Mouse (Mus musculus) neural tube, embryonic 15.5 days (tissue): ENCODE results near the gene Tnn. TPM values are rescaled to one million over a fixed set of nuclear protein-coding genes. Genes with fewer than 3 reads are reported as not detected.

Source experiments
- ATAC-seq: fragments of 200-750 bp; cut with Nextera tagmentation; 2 replicates; pipeline ENCODE4 v1.8.0; 2017; ENCODE audit warnings: mild to moderate bottlenecking, moderate TSS enrichment, moderate library complexity; ENCODE audit not compliant: low FRiP score
- H3K27ac ChIP-seq: fragments of 300-500 bp; sonication (generic); replicated peaks from 2 replicates; pipeline ENCODE4 v1.5.1; 2015; ENCODE audit warnings: mild to moderate bottlenecking, inconsistent platforms
- H3K27me3 ChIP-seq: fragments of 300-500 bp; sonication (generic); replicated peaks from 2 replicates; pipeline ENCODE4 v1.6.1; 2015; ENCODE audit warnings: inconsistent platforms
- H3K36me3 ChIP-seq: fragments of 300-500 bp; sonication (generic); 2 replicates; pipeline ENCODE4 v1.6.1; 2015; ENCODE audit warnings: inconsistent platforms
- H3K4me1 ChIP-seq: fragments of 300-500 bp; sonication (generic); 2 replicates; pipeline ENCODE4 v1.6.1; 2015; ENCODE audit warnings: inconsistent platforms
- H3K4me2 ChIP-seq: fragments of 300-500 bp; sonication (generic); 2 replicates; pipeline ENCODE4 v1.6.1; 2015; ENCODE audit warnings: inconsistent platforms, mild to moderate bottlenecking, moderate library complexity
- H3K4me3 ChIP-seq: fragments of 300-500 bp; sonication (generic); replicated peaks from 2 replicates; pipeline ENCODE4 v1.5.1; 2015; ENCODE audit warnings: mild to moderate bottlenecking, inconsistent platforms
- H3K9ac ChIP-seq: fragments of 300-500 bp; sonication (generic); replicated peaks from 2 replicates; pipeline ENCODE4 v1.6.1; 2015; ENCODE audit warnings: mild to moderate bottlenecking, inconsistent platforms
- H3K9me3 ChIP-seq: fragments of 300-500 bp; sonication (generic); replicated peaks from 2 replicates; pipeline ENCODE4 v1.6.1; 2016; ENCODE audit warnings: inconsistent platforms
- WGBS: fragments of 180-500 bp; shearing (Covaris S2); methylation state at CpG from one replicate; pipeline ENCODE4 v1.1.7; 2015; ENCODE audit warnings: mixed read lengths; 5-methylcytosine and 5-hydroxymethylcytosine counted together
- polyA plus RNA-seq: library from polyadenylated mRNA; unstranded; fragments of >200 nt; fragmentation: Nextera tagmentation; extraction: Ambion mirVana; gene quantifications from 2 replicates; pipeline ENCODE4 v1.2.1, GENCODE M21; 2015

Tnn gene
- polyA plus RNA-seq, 1 experiment from 2014 or later = 0.20 TPM

GRCm38 (mm10) chr1:160039951-160040645 is 113.3 kb downstream of the Tnn start:
- no peaks in the 10 kb centered on the region for H3K36me3 ChIP-seq
- WGBS = 68% methylated on average over 7 of the region's 7 CpGs
- peaks cover 8% of the 10 kb centered on the region; the same call in 1 of the 2 replicates for H3K4me1 ChIP-seq
- no peak overlapping the region for H3K27ac ChIP-seq
- H3K9ac ChIP-seq = no peak overlapping the region
- H3K4me3 ChIP-seq = no peak overlapping the region
- H3K4me2 ChIP-seq = no peak overlapping the region
- no peaks in the 10 kb centered on the region for H3K9me3 ChIP-seq
- 0 out of 2 replicates have a peak, but pooled peaks cover 7% of the 10 kb centered on the region for H3K27me3 ChIP-seq
- no peak for ATAC-seq

- H3K4me3 ChIP-seq = no peak overlapping the region
- H3K36me3 ChIP-seq = no peaks in the 10 kb centered on the region
- 84% methylated on average over 5 of the region's 5 CpGs for WGBS
- H3K4me2 ChIP-seq = no peak overlapping the region
- no peak overlapping the region for H3K27ac ChIP-seq
- H3K9me3 ChIP-seq = no peaks in the 10 kb centered on the region
- ATAC-seq = no peak
- H3K4me1 ChIP-seq = no peaks in the 10 kb centered on the region
- H3K9ac ChIP-seq = no peak overlapping the region
- H3K27me3 ChIP-seq = no peaks in the 10 kb centered on the region
Measured at GRCm38 (mm10) chr1:160036996-160037521, 116.3 kb downstream of the Tnn start.

GRCm38 (mm10) chr1:160035561-160035960 is 117.8 kb downstream of the Tnn start:
- 85% methylated on average over 3 of the region's 3 CpGs for WGBS
- H3K27me3 ChIP-seq = no peaks in the 10 kb centered on the region
- H3K36me3 ChIP-seq = no peaks in the 10 kb centered on the region
- H3K9ac ChIP-seq = no peak overlapping the region
- ATAC-seq = no peak
- no peak overlapping the region for H3K27ac ChIP-seq
- H3K4me2 ChIP-seq = no peak overlapping the region
- no peaks in the 10 kb centered on the region for H3K9me3 ChIP-seq
- H3K4me1 ChIP-seq = no peaks in the 10 kb centered on the region
- no peak overlapping the region for H3K4me3 ChIP-seq

Other genes starting within 250 kb of the Tnn start
- 3.4 and 9.2 TPM in 2 replicates for gene 4930523C07Rik, start 109.2 kb downstream of the Tnn start, polyA plus RNA-seq
- gene Mrps14, start 41.6 kb upstream of the Tnn start, polyA plus RNA-seq = 130 and 154 TPM in 2 replicates
- gene Cacybp, start 59.3 kb upstream of the Tnn start, polyA plus RNA-seq = 278 and 279 TPM in 2 replicates